ENCODE assay signal across 10 mouse cellular contexts in the genomic region with DNA sequence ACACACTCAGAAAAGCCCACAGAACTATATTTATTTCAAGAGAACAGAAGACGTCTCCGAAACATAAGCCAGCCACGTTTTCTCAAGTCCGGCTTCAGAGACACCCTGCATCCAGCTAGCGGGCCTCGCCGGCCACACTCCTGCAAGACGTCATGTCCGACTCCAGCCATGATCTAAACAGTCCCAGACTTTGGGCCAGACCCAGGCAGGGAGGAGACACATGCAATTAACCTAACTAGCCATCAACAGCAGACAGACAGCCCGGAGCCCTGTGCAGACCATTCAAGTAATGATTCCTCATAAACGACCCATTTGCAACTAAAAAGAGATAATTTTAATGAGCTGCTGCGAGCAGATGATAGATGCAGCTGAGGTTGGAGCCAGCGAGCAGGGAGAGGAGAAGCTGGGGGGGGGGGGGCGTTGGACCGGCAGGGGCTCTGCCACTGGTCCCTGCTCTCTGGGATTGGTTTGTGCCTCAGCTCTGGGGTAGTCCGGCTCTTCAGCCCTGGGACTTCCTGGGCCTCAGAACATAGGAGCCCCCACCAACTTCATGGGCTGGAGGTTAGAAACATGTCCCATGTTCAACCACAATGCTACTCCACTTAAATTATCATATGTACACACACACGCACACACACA.
DNase-seq lines count a peak whose midpoint lies in the region; ATAC-seq and TF ChIP-seq lines count a peak whose summit lies in the region.
"Had no signal": no experiment of that assay in that cellular context is flagged by ENCODE, and none has a peak within 500 bp of the region (broad histone marks: within the 10 kb centered on the region; RNA-seq: fewer than 3 reads in every experiment).

No protein-coding gene starts in this region.

- peaks cover 16% of the 10 kb centered on the region for H3K4me1 ChIP-seq in hindbrain, postnatal 0 days (ENCODE audit: insufficient read depth, low read length)
- H3K4me1 ChIP-seq in midbrain, embryonic 15.5 days, result peaks cover 44% of the 10 kb centered on the region

- no peaks in the 10 kb centered on the region for H3K27me3 ChIP-seq in hindbrain, postnatal 0 days (ENCODE audit: insufficient read depth, low read length)
- 0 out of 2 replicates have a peak, but pooled peaks cover 4% of the 10 kb centered on the region for H3K27me3 ChIP-seq in midbrain, embryonic 15.5 days (replicated peaks)

- no peak for TF ChIP-seq CTCF in hindbrain, postnatal 0 days (IDR thresholded peaks at IDR 0.05; ENCODE audit: low read depth)

- no peaks in the 10 kb centered on the region for H3K9me3 ChIP-seq in hindbrain, postnatal 0 days (ENCODE audit: low read length)
- no peaks in the 10 kb centered on the region for H3K9me3 ChIP-seq in midbrain, embryonic 15.5 days
- H3K9me3 ChIP-seq: embryonic facial prominence, embryonic 15.5 days had no signal

- DNase-seq in kidney, postnatal 14 days, result peak; percentile 56
- DNase-seq in kidney, postnatal 25 days, result no peak
- peak; percentile 53 for DNase-seq in embryo, embryonic 11 days
- peak; percentile 27 for DNase-seq in hindbrain, postnatal 0 days (ENCODE audit: low spot score)
- no peak for DNase-seq in thymus, postnatal 0 days (ENCODE audit: low spot score)
- DNase-seq in testis, postnatal 14 days (ENCODE audit: low spot score), result no peak

- H3K4me3 ChIP-seq in hindbrain, postnatal 0 days (ENCODE audit: low read length), result no peak overlapping the region
- no peak overlapping the region for H3K4me3 ChIP-seq in midbrain, embryonic 15.5 days
- H3K4me3 ChIP-seq: embryonic facial prominence, embryonic 15.5 days; myocyte had no signal

- no peak overlapping the region for H3K4me2 ChIP-seq in hindbrain, postnatal 0 days (ENCODE audit: low read depth, low read length)
- no peak overlapping the region for H3K4me2 ChIP-seq in midbrain, embryonic 15.5 days
- H3K4me2 ChIP-seq: embryonic facial prominence, embryonic 15.5 days had no signal

- no peak for ATAC-seq in hindbrain, postnatal 0 days
- no peak for ATAC-seq in midbrain, embryonic 15.5 days (replicated peaks)
- ATAC-seq in megakaryocyte, adult 5-6 weeks (ENCODE audit: poor library complexity, severe bottlenecking), result no peak

- H3K27ac ChIP-seq in hindbrain, postnatal 0 days, result 0 out of 2 replicates have a peak overlapping the region, but pooled peaks have one; percentile 4
- H3K27ac ChIP-seq in midbrain, embryonic 15.5 days, result peak overlapping the region; percentile 18; the same call in 1 of the 2 replicates
- H3K27ac ChIP-seq: embryonic facial prominence, embryonic 15.5 days had no signal

- H3K9ac ChIP-seq in hindbrain, postnatal 0 days (replicated peaks; ENCODE audit: low read length), result no peak overlapping the region
- no peak overlapping the region for H3K9ac ChIP-seq in midbrain, embryonic 15.5 days
- H3K9ac ChIP-seq: embryonic facial prominence, embryonic 15.5 days had no signal

- no peaks in the 10 kb centered on the region for H3K36me3 ChIP-seq in hindbrain, postnatal 0 days (ENCODE audit: insufficient read depth, low read length)
- H3K36me3 ChIP-seq in midbrain, embryonic 15.5 days (replicated peaks), result no peaks in the 10 kb centered on the region
- H3K36me3 ChIP-seq: embryonic facial prominence, embryonic 15.5 days had no signal

- WGBS in hindbrain, postnatal 0 days, result 44% methylated on average over 17 of the region's 17 CpGs
- WGBS in midbrain, embryonic 15.5 days, result 36% methylated on average over 17 of the region's 17 CpGs

Comparison
In these comparisons a context has a peak if more than half of its experiments do, and no peak if none do; other contexts are left out.
1. DNase-seq: peak in kidney, postnatal 14 days (single experiment), embryo, embryonic 11 days (single experiment) and hindbrain, postnatal 0 days (single experiment); none in kidney, postnatal 25 days (0 of 2), thymus, postnatal 0 days (single experiment) and testis, postnatal 14 days (single experiment).